Mouse (Mus musculus): ENCODE data around the gene Agrp. TPM values are rescaled to one million over a fixed set of nuclear protein-coding genes. Genes with fewer than 3 reads are reported as not detected.

Gene Agrp
- 0.75 and 1.4 TPM in 2 replicates for polyA plus RNA-seq (2015; fragmentation: Nextera tagmentation; extraction: Ambion mirVana)

- H3K27ac ChIP-seq (ENCODE audit: low read depth, low read length) = peak within 1 kb of the TSS; percentile 100
- under 1% methylated on average over 55 of the region's 63 CpGs for WGBS
These were observed at the start of gene Agrp for GRCm38 (mm10) chr8:105636963-105637510. Gene Agrp, minus strand, starts transcription at chr8:105637393.

GRCm38 (mm10) chr8:105686551-105686950, 49.4 kb upstream of the Agrp start:
- Histone ChIP-seq H3K9ac (ENCODE audit: low read depth, low read length) (no peak overlapping the region), H3K36me3 (ENCODE audit: control insufficient read depth, insufficient read depth, low read length) (peaks cover 8% of the 10 kb centered on the region; the same call in 1 of the 2 replicates), H3K4me2 (ENCODE audit: low read length) (no peak overlapping the region), H3K27ac (ENCODE audit: low read depth, low read length) (no peak overlapping the region), H3K4me3 (ENCODE audit: low read length) (no peak overlapping the region), H3K4me1 (ENCODE audit: control insufficient read depth, insufficient read depth, low read depth, low read length) (no peaks in the 10 kb centered on the region), H3K27me3 (replicated peaks; ENCODE audit: control insufficient read depth, insufficient read depth, low read length) (no peaks in the 10 kb centered on the region), H3K9me3 (ENCODE audit: control insufficient read depth, low read length) (no peaks in the 10 kb centered on the region)
- ATAC-seq = 0 out of 2 replicates have a peak, but pooled peaks have one; percentile 16
- WGBS = 63% methylated on average over 6 of the region's 6 CpGs

More at GRCm38 (mm10) chr8:105636963-105637510, at the start of gene Agrp:
- H3K9ac ChIP-seq (ENCODE audit: low read depth, low read length) = peak within 1 kb of the TSS; percentile 98
- H3K27me3 ChIP-seq (replicated peaks; ENCODE audit: control insufficient read depth, insufficient read depth, low read length) = no peaks in the 10 kb centered on the region
- H3K9me3 ChIP-seq (ENCODE audit: control insufficient read depth, low read length) = no peaks in the 10 kb centered on the region
- no peaks in the 10 kb centered on the region for H3K36me3 ChIP-seq (ENCODE audit: control insufficient read depth, insufficient read depth, low read length)
- peak; percentile 46 for ATAC-seq
- H3K4me3 ChIP-seq (ENCODE audit: low read length) = peak within 1 kb of the TSS; percentile 93
- peak within 1 kb of the TSS; percentile 89 for H3K4me2 ChIP-seq (ENCODE audit: low read length)
- H3K4me1 ChIP-seq (ENCODE audit: control insufficient read depth, insufficient read depth, low read depth, low read length) = peaks cover 24% of the 10 kb centered on the region

DNA sequence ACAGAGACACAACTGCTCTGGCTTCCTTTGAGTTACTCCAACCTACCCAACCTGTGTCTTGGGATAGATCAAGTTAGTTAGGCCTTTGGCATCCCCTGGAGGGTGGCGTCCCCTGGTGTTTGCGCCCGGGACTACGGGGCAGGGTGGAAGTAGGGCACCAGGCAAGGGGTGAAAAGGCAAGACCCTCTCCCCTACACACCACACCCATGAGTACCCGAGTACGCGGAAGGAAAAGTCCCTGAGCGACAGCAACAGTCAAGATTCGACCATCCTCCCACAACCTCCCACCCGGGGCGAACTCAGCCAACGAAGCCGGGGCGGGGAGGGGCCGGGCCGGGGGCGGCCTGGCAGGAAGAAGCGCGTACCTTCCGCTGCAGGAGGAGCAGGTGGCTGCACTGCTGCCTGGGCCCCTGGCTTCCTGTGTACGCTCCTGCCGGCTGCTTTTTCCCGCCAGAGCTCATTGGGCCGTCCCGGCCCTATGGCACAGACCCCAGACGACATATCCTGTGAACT, 48.7 kb upstream of the Agrp start, which contains the start of gene Carmil2:
TSS of gene Carmil2 (plus strand) at position 479 of the 513 bp plus-strand sequence.
- H3K36me3 ChIP-seq (ENCODE audit: control insufficient read depth, insufficient read depth, low read length) = peaks cover 11% of the 10 kb centered on the region
- peak within 1 kb of the TSS; percentile 30; the same call in 1 of the 2 replicates for H3K9ac ChIP-seq (ENCODE audit: low read depth, low read length)
- 0 out of 2 replicates have a peak, but pooled peaks have one; percentile 12 for ATAC-seq
- no peaks in the 10 kb centered on the region for H3K9me3 ChIP-seq (ENCODE audit: control insufficient read depth, low read length)
- no peaks in the 10 kb centered on the region for H3K27me3 ChIP-seq (replicated peaks; ENCODE audit: control insufficient read depth, insufficient read depth, low read length)
- no peak within 1 kb of the TSS for H3K4me3 ChIP-seq (ENCODE audit: low read length)
- no peak within 1 kb of the TSS for H3K27ac ChIP-seq (ENCODE audit: low read depth, low read length)
- H3K4me2 ChIP-seq (ENCODE audit: low read length) = peak within 1 kb of the TSS; percentile 32
- no peaks in the 10 kb centered on the region for H3K4me1 ChIP-seq (ENCODE audit: control insufficient read depth, insufficient read depth, low read depth, low read length)
- 15% methylated on average over 26 of the region's 26 CpGs for WGBS

GRCm38 (mm10) chr8:105685325-105685724, 48.1 kb upstream of the Agrp start:
- Histone ChIP-seq H3K9ac (ENCODE audit: low read depth, low read length) (no peak overlapping the region), H3K36me3 (ENCODE audit: control insufficient read depth, insufficient read depth, low read length) (peaks cover 17% of the 10 kb centered on the region), H3K9me3 (ENCODE audit: control insufficient read depth, low read length) (no peaks in the 10 kb centered on the region), H3K27ac (ENCODE audit: low read depth, low read length) (no peak overlapping the region), H3K4me2 (ENCODE audit: low read length) (no peak overlapping the region), H3K4me3 (ENCODE audit: low read length) (no peak overlapping the region), H3K27me3 (replicated peaks; ENCODE audit: control insufficient read depth, insufficient read depth, low read length) (no peaks in the 10 kb centered on the region), H3K4me1 (ENCODE audit: control insufficient read depth, insufficient read depth, low read depth, low read length) (no peaks in the 10 kb centered on the region)
- WGBS = 82% methylated on average over 7 of the region's 7 CpGs
- ATAC-seq = no peak

DNA sequence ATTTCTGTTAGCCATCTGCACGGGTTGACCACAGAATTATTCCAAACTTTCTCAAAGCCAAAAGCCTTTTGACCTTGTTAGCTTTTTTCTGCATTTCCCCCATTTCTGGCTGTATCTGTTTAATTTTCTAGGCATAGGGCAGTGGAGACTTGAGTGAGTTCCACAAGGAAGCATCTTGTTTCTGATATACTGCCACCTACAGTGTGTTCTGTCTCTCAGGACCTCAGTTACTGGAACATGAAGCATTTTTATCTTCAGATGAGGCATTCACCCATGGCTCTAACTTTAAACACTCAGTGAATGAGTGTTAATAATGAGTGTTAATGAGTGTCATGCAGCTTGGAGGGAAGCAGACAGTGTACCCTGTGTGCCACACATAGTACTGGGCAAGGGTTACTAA, 40.7 kb upstream of the Agrp start:
- Histone ChIP-seq H3K4me1 (ENCODE audit: control insufficient read depth, insufficient read depth, low read depth, low read length) (no peaks in the 10 kb centered on the region), H3K36me3 (ENCODE audit: control insufficient read depth, insufficient read depth, low read length) (peaks cover 48% of the 10 kb centered on the region), H3K27me3 (replicated peaks; ENCODE audit: control insufficient read depth, insufficient read depth, low read length) (no peaks in the 10 kb centered on the region), H3K9me3 (ENCODE audit: control insufficient read depth, low read length) (no peaks in the 10 kb centered on the region), H3K4me2 (ENCODE audit: low read length) (no peak overlapping the region), H3K4me3 (ENCODE audit: low read length) (no peak overlapping the region), H3K9ac (ENCODE audit: low read depth, low read length) (no peak overlapping the region), H3K27ac (ENCODE audit: low read depth, low read length) (no peak overlapping the region)
- no peak for ATAC-seq
- WGBS = 88% methylated on average over 1 of the region's 1 CpGs

DNA sequence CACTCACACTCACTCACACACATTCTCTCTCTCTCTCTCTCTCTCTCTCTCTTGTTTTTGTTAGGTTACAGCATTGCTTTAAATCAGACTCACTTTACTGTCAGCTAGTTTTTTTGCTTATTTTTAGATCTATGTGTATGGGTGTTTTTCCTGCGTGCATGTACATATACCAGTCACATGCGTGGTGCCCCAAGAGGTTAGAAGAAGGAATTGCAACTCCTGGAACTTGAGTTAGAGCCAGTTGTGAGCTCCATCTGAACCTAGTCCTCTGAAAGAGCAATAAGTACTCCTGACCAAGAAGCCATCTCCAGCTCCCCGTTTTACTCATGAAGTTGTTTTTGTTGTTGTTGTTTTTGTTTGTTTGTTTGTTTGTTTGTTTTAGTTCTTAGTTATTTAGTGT, 24.0 kb upstream of the Agrp start:
- H3K4me2 ChIP-seq (ENCODE audit: low read length) = no peak overlapping the region
- no peak overlapping the region for H3K4me3 ChIP-seq (ENCODE audit: low read length)
- no peaks in the 10 kb centered on the region for H3K9me3 ChIP-seq (ENCODE audit: control insufficient read depth, low read length)
- ATAC-seq = no peak
- H3K9ac ChIP-seq (ENCODE audit: low read depth, low read length) = no peak overlapping the region
- WGBS = 85% methylated on average over 3 of the region's 3 CpGs
- peaks cover 7% of the 10 kb centered on the region; the same call in 1 of the 2 replicates for H3K36me3 ChIP-seq (ENCODE audit: control insufficient read depth, insufficient read depth, low read length)
- H3K27ac ChIP-seq (ENCODE audit: low read depth, low read length) = no peak overlapping the region
- H3K27me3 ChIP-seq (replicated peaks; ENCODE audit: control insufficient read depth, insufficient read depth, low read length) = no peaks in the 10 kb centered on the region
- H3K4me1 ChIP-seq (ENCODE audit: control insufficient read depth, insufficient read depth, low read depth, low read length) = no peaks in the 10 kb centered on the region

DNA sequence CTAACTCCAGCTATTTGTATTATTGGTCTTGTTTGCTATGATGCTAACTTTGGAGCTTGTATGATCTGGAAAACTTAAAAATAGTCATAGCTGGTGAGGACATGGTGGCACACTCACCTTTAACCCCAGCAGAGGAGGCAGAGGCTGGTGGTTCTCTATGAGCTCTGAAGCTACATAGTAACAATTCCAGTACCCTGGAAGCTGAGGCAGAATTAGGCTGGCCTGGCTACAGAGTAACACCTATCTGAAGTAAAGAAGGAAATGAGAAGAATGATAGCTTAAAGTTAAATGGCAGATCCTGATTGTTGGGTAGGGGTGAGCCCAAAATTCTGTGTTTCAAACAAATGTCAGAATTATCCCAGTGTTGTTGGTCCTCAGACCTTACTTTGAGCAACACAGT, 20.4 kb upstream of the Agrp start:
- Histone ChIP-seq H3K27me3 (replicated peaks; ENCODE audit: control insufficient read depth, insufficient read depth, low read length) (no peaks in the 10 kb centered on the region), H3K4me1 (ENCODE audit: control insufficient read depth, insufficient read depth, low read depth, low read length) (no peaks in the 10 kb centered on the region)
- no peak for ATAC-seq

DNA sequence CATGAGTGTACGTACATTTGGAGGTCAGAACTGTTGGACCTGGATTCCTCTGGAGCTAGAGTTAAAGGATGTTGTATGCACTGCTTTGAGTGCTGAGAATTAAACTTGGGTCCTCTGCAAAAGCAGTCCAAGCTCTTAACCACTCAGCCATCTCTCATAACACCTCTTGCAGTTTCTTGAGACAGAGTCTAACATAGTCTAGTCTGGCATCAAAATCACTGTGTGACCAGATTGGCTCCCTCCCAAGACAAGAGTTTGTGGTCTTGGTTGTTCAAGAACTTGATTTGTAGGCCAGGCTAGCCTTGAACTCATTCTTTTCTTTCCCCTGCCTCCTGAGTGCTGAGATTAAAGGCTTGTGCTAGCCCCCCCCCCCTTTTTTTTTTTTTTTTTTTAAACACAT, 11.7 kb upstream of the Agrp start:
- WGBS = 100% methylated on average over 1 of the region's 1 CpGs
- Histone ChIP-seq H3K9me3 (ENCODE audit: control insufficient read depth, low read length) (no peaks in the 10 kb centered on the region), H3K4me1 (ENCODE audit: control insufficient read depth, insufficient read depth, low read depth, low read length) (no peaks in the 10 kb centered on the region), H3K4me3 (ENCODE audit: low read length) (no peak overlapping the region), H3K27me3 (replicated peaks; ENCODE audit: control insufficient read depth, insufficient read depth, low read length) (no peaks in the 10 kb centered on the region), H3K36me3 (ENCODE audit: control insufficient read depth, insufficient read depth, low read length) (peaks cover 10% of the 10 kb centered on the region; the same call in 1 of the 2 replicates), H3K4me2 (ENCODE audit: low read length) (no peak overlapping the region), H3K9ac (ENCODE audit: low read depth, low read length) (no peak overlapping the region), H3K27ac (ENCODE audit: low read depth, low read length) (no peak overlapping the region)
- ATAC-seq = no peak

More for the DNA sequence above, 20.4 kb upstream of the Agrp start:
- Histone ChIP-seq H3K4me2 (ENCODE audit: low read length) (no peak overlapping the region), H3K4me3 (ENCODE audit: low read length) (no peak overlapping the region), H3K9me3 (ENCODE audit: control insufficient read depth, low read length) (no peaks in the 10 kb centered on the region), H3K9ac (ENCODE audit: low read depth, low read length) (no peak overlapping the region), H3K36me3 (ENCODE audit: control insufficient read depth, insufficient read depth, low read length) (peaks cover 5% of the 10 kb centered on the region; the same call in 1 of the 2 replicates), H3K27ac (ENCODE audit: low read depth, low read length) (no peak overlapping the region)

GRCm38 (mm10) chr8:105645205-105645604, 8.0 kb upstream of the Agrp start:
- peaks cover 5% of the 10 kb centered on the region; the same call in 1 of the 2 replicates for H3K36me3 ChIP-seq (ENCODE audit: control insufficient read depth, insufficient read depth, low read length)
- no peak overlapping the region for H3K27ac ChIP-seq (ENCODE audit: low read depth, low read length)
- WGBS = 94% methylated on average over 1 of the region's 1 CpGs
- no peaks in the 10 kb centered on the region for H3K27me3 ChIP-seq (replicated peaks; ENCODE audit: control insufficient read depth, insufficient read depth, low read length)
- H3K9ac ChIP-seq (ENCODE audit: low read depth, low read length) = no peak overlapping the region
- H3K4me1 ChIP-seq (ENCODE audit: control insufficient read depth, insufficient read depth, low read depth, low read length) = peaks cover under 1% of the 10 kb centered on the region; the same call in 1 of the 2 replicates
- no peak overlapping the region for H3K4me2 ChIP-seq (ENCODE audit: low read length)
- no peak for ATAC-seq
- H3K9me3 ChIP-seq (ENCODE audit: control insufficient read depth, low read length) = no peaks in the 10 kb centered on the region
- H3K4me3 ChIP-seq (ENCODE audit: low read length) = no peak overlapping the region
